Mouse (Mus musculus) myocyte (in vitro differentiated cells): ENCODE measurements at regions not wholly inside any gene's neighbourhood (a gene's known extent, or its start where the extent isn't known, plus 50 kb on each side); places are given as distances from the start of the nearest gene placed in this dataset.

ENCODE experiments used
- H3K27me3 ChIP-seq: one replicate; pipeline ENCODE4 v1.6.1; 2011; ENCODE audit not compliant: control insufficient read depth, insufficient read depth, insufficient read length
- H3K36me3 ChIP-seq: one replicate; pipeline ENCODE4 v1.6.1; 2011; ENCODE audit not compliant: control insufficient read depth, insufficient read depth
- H3K4me2 ChIP-seq: one replicate; pipeline ENCODE4 v1.6.1; 2011; ENCODE audit warnings: low read depth, control low read depth
- H3K4me3 ChIP-seq: one replicate; pipeline ENCODE4 v1.5.1; 2011; ENCODE audit warnings: mild to moderate bottlenecking, control low read depth, moderate library complexity
- H3K79me2 ChIP-seq: one replicate; pipeline ENCODE4 v1.6.1; 2011; ENCODE audit not compliant: control insufficient read depth, insufficient read depth
- H3ac ChIP-seq: one replicate; pipeline ENCODE4 v1.6.1; 2011; ENCODE audit not compliant: control insufficient read depth, insufficient read length
- CEBPB ChIP-seq: IDR thresholded peaks from 2 replicates; pipeline ENCODE4 v1.6.1; 2011; ENCODE audit warnings: mild to moderate bottlenecking, moderate library complexity; ENCODE audit not compliant: poor library complexity, insufficient read depth, severe bottlenecking
- E2F4 ChIP-seq: IDR thresholded peaks from one replicate; pipeline ENCODE4 v1.6.1; 2011; ENCODE audit warnings: mild to moderate bottlenecking, control low read depth, moderate library complexity; ENCODE audit not compliant: insufficient read depth
- MAX ChIP-seq: IDR thresholded peaks from one replicate; pipeline ENCODE4 v1.6.1; 2011; ENCODE audit warnings: low read depth, mild to moderate bottlenecking, control low read depth
- MYOD1 ChIP-seq, 3 experiments: IDR thresholded peaks; one replicate each; pipeline ENCODE4 v1.6.1; 2011; ENCODE audit warnings: control low read depth in 2 of 3, low read depth in 2 of 3, mild to moderate bottlenecking in 2 of 3, moderate library complexity in 1 of 3; ENCODE audit not compliant: insufficient read length in 2 of 3, control insufficient read depth in 1 of 3
- MYOG ChIP-seq, 3 experiments: IDR thresholded peaks; one replicate each; pipeline ENCODE4 v1.6.1; 2011; ENCODE audit warnings: control low read depth in 2 of 3, low read depth in 2 of 3, mild to moderate bottlenecking in 2 of 3; ENCODE audit not compliant: insufficient read length in 2 of 3, control insufficient read depth in 1 of 3, insufficient read depth in 1 of 3
- POLR2A ChIP-seq: IDR thresholded peaks from one replicate; pipeline ENCODE4 v1.6.1; 2011; ENCODE audit warnings: low read depth, mild to moderate bottlenecking, control low read depth, moderate library complexity; ENCODE audit not compliant: insufficient read length
- POLR2AphosphoS2 ChIP-seq: IDR thresholded peaks from one replicate; pipeline ENCODE4 v1.6.1; 2011; ENCODE audit warnings: low read depth, control low read depth; ENCODE audit not compliant: insufficient read length
- REST ChIP-seq: IDR thresholded peaks from one replicate; pipeline ENCODE4 v1.6.1; 2011; ENCODE audit warnings: mild to moderate bottlenecking, control low read depth, moderate library complexity; ENCODE audit not compliant: insufficient read depth, insufficient read length
- SRF ChIP-seq: IDR thresholded peaks from one replicate; pipeline ENCODE4 v1.6.1; 2011; ENCODE audit warnings: low read depth; ENCODE audit not compliant: control insufficient read depth, insufficient read length
- TCF12 ChIP-seq: IDR thresholded peaks from one replicate; pipeline ENCODE4 v1.6.1; 2011; ENCODE audit warnings: mild to moderate bottlenecking, control low read depth; ENCODE audit not compliant: poor library complexity, insufficient read depth, severe bottlenecking
- TCF3 ChIP-seq: IDR thresholded peaks from one replicate; pipeline ENCODE4 v1.6.1; 2011; ENCODE audit warnings: low read depth, control low read depth; ENCODE audit not compliant: insufficient read length
- USF1 ChIP-seq: IDR thresholded peaks from one replicate; pipeline ENCODE4 v1.6.1; 2011; ENCODE audit warnings: low read depth, mild to moderate bottlenecking, control low read depth, moderate library complexity

DNA sequence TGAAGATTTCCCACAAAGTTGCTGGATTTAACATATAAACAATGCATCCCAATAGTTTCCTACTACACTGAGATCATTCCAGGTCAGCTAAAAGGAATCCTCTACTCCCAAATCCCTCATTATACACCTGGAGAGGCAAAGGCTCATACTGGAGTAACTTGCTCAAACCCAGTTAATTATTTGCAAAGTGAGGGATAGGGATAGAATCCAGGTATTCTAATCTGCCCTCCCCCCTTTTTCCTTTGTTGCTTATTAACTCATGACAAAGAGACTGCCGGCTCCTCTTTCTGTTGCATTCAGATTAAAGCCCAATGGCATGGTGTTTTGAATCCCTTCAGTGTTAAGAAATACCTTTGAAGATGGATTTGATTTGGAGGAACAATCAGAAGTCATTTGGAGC is 308.4 kb downstream of the Epha4 start:
- Histone ChIP-seq H3K79me2 (no peaks in the 10 kb centered on the region), H3ac (no peak overlapping the region), H3K4me3 (no peak overlapping the region), H3K27me3 (no peaks in the 10 kb centered on the region), H3K4me2 (no peak overlapping the region), H3K36me3 (no peaks in the 10 kb centered on the region)
- no peak for TF ChIP-seq SRF
- TF ChIP-seq MYOD1 (IDR thresholded peaks at IDR 0.05; ENCODE audit: control insufficient read depth in 1 of 3, insufficient read length in 2 of 3, low read depth in 2 of 3), result no peak
- no peak for TF ChIP-seq TCF3
- no peak for TF ChIP-seq POLR2AphosphoS2
- no peak for TF ChIP-seq REST
- TF ChIP-seq CEBPB, result no peak
- no peak for TF ChIP-seq MYOG (IDR thresholded peaks at IDR 0.05; ENCODE audit: control insufficient read depth in 1 of 3, insufficient read depth in 1 of 3, insufficient read length in 2 of 3, low read depth in 2 of 3)
- no peak for TF ChIP-seq POLR2A

DNA sequence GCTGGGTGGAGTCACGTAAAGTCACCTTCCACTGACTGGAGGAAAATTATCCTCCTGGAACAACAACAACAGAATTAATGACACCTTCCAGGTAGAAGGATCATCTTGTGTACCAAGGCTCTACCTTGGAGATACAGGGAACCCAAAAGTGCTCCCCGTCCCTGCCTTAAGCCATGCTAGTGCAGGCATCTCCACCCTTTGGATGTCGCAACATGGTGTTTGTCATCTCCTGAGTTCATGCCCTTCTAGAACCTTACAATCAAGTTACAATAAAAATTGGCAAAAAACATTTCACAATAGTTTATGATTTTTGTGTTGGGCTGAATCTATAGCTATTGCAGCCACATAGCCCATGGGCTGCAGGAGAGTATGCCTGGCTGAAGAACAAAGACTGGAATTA is 305.5 kb downstream of the Epha4 start:
- H3ac ChIP-seq, result no peak overlapping the region
- TF ChIP-seq POLR2AphosphoS2, result no peak
- no peak for TF ChIP-seq REST
- TF ChIP-seq MAX, result no peak
- TF ChIP-seq E2F4, result no peak
- no peak for TF ChIP-seq CEBPB
- no peak for TF ChIP-seq MYOG (IDR thresholded peaks at IDR 0.05; ENCODE audit: control insufficient read depth in 1 of 3, insufficient read depth in 1 of 3, insufficient read length in 2 of 3, low read depth in 2 of 3)
- no peak for TF ChIP-seq MYOD1 (IDR thresholded peaks at IDR 0.05; ENCODE audit: control insufficient read depth in 1 of 3, insufficient read length in 2 of 3, low read depth in 2 of 3)
- no peak for TF ChIP-seq USF1
- TF ChIP-seq TCF3, result no peak
- no peak for TF ChIP-seq POLR2A
- no peak for TF ChIP-seq TCF12
- TF ChIP-seq SRF, result no peak
- H3K4me2 ChIP-seq, result no peak overlapping the region
- no peaks in the 10 kb centered on the region for H3K27me3 ChIP-seq
- no peak overlapping the region for H3K4me3 ChIP-seq
- H3K79me2 ChIP-seq, result no peaks in the 10 kb centered on the region
- H3K36me3 ChIP-seq, result no peaks in the 10 kb centered on the region

DNA sequence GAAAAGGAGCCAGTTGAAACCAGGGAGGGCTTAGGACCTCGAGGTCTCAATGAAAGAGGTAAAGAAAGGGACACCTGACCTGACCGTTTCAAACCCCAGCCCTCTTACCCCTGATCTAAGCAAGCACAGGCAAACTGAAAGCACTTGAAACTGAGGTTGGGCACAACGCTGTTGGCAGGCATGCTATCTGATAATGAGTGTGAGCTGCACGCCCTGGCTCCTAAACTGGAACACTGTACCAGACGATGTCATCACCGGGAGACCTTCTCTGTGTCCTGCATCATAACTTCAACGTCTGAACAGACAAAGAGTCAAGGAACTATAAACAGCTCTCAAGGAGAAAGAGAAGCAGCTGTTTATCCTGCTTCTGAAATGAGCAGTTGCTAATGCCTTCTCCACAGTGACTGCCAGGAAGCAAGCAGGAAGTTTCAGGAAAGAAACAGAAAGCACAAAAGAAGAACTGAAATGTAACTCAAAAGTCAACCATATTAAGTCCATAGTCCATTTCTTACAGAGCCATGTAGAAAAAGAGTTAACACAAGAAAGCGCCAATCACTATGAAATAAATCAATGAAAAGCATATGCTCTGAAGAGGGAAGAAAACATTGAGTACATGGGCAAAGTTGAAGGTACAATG is 301.3 kb downstream of the Epha4 start:
- no peak overlapping the region for H3K4me3 ChIP-seq
- peak overlapping the region; percentile 30 for H3K4me2 ChIP-seq
- no peaks in the 10 kb centered on the region for H3K27me3 ChIP-seq
- H3K79me2 ChIP-seq, result no peaks in the 10 kb centered on the region
- H3K36me3 ChIP-seq, result no peaks in the 10 kb centered on the region
- no peak overlapping the region for H3ac ChIP-seq
- TF ChIP-seq TCF12 (no peak), REST (no peak), TCF3 (no peak), MAX (no peak), MYOG (IDR thresholded peaks at IDR 0.05; ENCODE audit: control insufficient read depth in 1 of 3, insufficient read depth in 1 of 3, insufficient read length in 2 of 3, low read depth in 2 of 3) (no peak), USF1 (no peak), MYOD1 (IDR thresholded peaks at IDR 0.05; ENCODE audit: control insufficient read depth in 1 of 3, insufficient read length in 2 of 3, low read depth in 2 of 3) (no peak), SRF (no peak), CEBPB (no peak), E2F4 (no peak), POLR2A (no peak), POLR2AphosphoS2 (no peak)

DNA sequence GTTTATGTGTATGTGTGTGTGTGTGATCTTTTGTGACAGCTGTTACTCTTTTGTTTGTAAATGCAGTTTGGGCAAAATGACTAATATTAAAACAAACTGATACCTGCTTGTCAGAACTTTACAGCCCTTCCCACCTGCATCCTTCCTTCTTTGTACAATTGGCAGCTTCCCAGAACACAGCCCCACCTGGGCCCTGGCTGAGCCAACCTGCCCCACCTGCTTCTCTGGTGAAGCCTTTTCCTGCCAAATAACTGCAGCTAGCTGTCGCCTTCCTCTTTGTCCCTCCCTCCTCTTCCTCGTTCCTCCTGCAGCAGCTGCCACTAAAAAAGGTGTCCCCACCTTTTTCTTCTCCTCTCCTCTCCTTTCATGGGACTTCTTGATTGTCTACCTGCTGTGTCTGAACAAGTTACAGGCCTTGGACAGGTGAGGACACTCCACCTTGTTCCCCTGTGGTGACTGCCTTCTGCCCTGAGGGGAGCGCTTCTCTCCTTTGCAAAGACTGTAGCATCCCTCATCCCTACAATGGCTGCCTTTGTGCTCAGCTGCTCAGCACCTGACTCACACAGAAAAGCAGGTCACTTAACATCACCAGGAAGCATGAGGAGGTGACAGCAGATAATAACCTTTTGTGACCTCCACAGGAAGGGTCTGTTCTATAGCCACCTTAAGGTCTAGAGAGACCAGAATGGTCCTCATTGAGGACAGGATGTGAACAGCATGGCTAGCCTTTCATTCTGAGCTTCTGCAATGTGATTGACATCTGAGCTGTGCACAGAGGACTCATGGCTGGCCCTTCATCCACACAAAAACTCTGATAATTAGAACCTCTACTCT is 295.2 kb downstream of the Epha4 start:
- H3K4me2 ChIP-seq, result no peak overlapping the region
- no peaks in the 10 kb centered on the region for H3K36me3 ChIP-seq
- no peak overlapping the region for H3ac ChIP-seq
- no peaks in the 10 kb centered on the region for H3K79me2 ChIP-seq
- TF ChIP-seq TCF12, result no peak
- TF ChIP-seq MYOG (IDR thresholded peaks at IDR 0.05; ENCODE audit: control insufficient read depth in 1 of 3, insufficient read depth in 1 of 3, insufficient read length in 2 of 3, low read depth in 2 of 3), result no peak
- TF ChIP-seq MAX, result no peak
- no peak for TF ChIP-seq TCF3
- no peak for TF ChIP-seq E2F4
- no peak for TF ChIP-seq REST
- TF ChIP-seq USF1, result no peak
- TF ChIP-seq POLR2A, result no peak
- TF ChIP-seq SRF, result no peak
- no peak for TF ChIP-seq POLR2AphosphoS2
- TF ChIP-seq MYOD1 (IDR thresholded peaks at IDR 0.05; ENCODE audit: control insufficient read depth in 1 of 3, insufficient read length in 2 of 3, low read depth in 2 of 3), result no peak
- no peak for TF ChIP-seq CEBPB
- no peaks in the 10 kb centered on the region for H3K27me3 ChIP-seq
- H3K4me3 ChIP-seq, result no peak overlapping the region
